8 mouse cellular contexts compared by ENCODE assay signal in genomic region chr8:10574096-10574495, GRCm38 (mm10).
DNase-seq lines count a peak whose midpoint lies in the region; ATAC-seq and TF ChIP-seq lines count a peak whose summit lies in the region.

No protein-coding gene starts in this region.

- no peak overlapping the region for H3K9ac ChIP-seq in midbrain, embryonic 15.5 days
- H3K9ac ChIP-seq in forebrain, postnatal 0 days = no peak overlapping the region
- H3K9ac ChIP-seq in lung, embryonic 14.5 days = no peak overlapping the region

- H3K4me1 ChIP-seq in midbrain, embryonic 10.5 days = no peaks in the 10 kb centered on the region
- 0 out of 2 replicates have a peak, but pooled peaks cover 3% of the 10 kb centered on the region for H3K4me1 ChIP-seq in midbrain, embryonic 15.5 days
- H3K4me1 ChIP-seq in forebrain, postnatal 0 days (ENCODE audit: insufficient read depth) = no peaks in the 10 kb centered on the region
- no peaks in the 10 kb centered on the region for H3K4me1 ChIP-seq in lung, embryonic 14.5 days (ENCODE audit: insufficient read depth)

- ATAC-seq in midbrain, embryonic 15.5 days (replicated peaks) = no peak
- ATAC-seq in forebrain, postnatal 0 days = no peak
- no peak for ATAC-seq in lung, embryonic 14.5 days (ENCODE audit: insufficient read depth)

- 30% methylated on average over 6 of the region's 6 CpGs for WGBS in midbrain, embryonic 10.5 days
- 20% methylated on average over 6 of the region's 6 CpGs for WGBS in midbrain, embryonic 15.5 days
- 16% methylated on average over 6 of the region's 6 CpGs for WGBS in forebrain, postnatal 0 days
- WGBS in lung, embryonic 14.5 days = 10% methylated on average over 6 of the region's 6 CpGs

- no peak overlapping the region for H3K4me2 ChIP-seq in midbrain, embryonic 15.5 days
- no peak overlapping the region for H3K4me2 ChIP-seq in forebrain, postnatal 0 days (ENCODE audit: low read depth)
- H3K4me2 ChIP-seq in lung, embryonic 14.5 days = peak overlapping the region; percentile 8; the same call in 1 of the 2 replicates

- H3K36me3 ChIP-seq in midbrain, embryonic 10.5 days = 0 out of 2 replicates have a peak, but pooled peaks cover 4% of the 10 kb centered on the region
- H3K36me3 ChIP-seq in midbrain, embryonic 15.5 days (replicated peaks) = no peaks in the 10 kb centered on the region
- H3K36me3 ChIP-seq in forebrain, postnatal 0 days (ENCODE audit: insufficient read depth) = peaks cover 21% of the 10 kb centered on the region
- no peaks in the 10 kb centered on the region for H3K36me3 ChIP-seq in lung, embryonic 14.5 days (ENCODE audit: insufficient read depth)

- no peaks in the 10 kb centered on the region for H3K9me3 ChIP-seq in midbrain, embryonic 10.5 days (replicated peaks)
- no peaks in the 10 kb centered on the region for H3K9me3 ChIP-seq in midbrain, embryonic 15.5 days
- no peaks in the 10 kb centered on the region for H3K9me3 ChIP-seq in forebrain, postnatal 0 days (ENCODE audit: low read length)
- H3K9me3 ChIP-seq in lung, embryonic 14.5 days (ENCODE audit: low read depth, low read length) = no peaks in the 10 kb centered on the region

- no peak overlapping the region for H3K4me3 ChIP-seq in midbrain, embryonic 10.5 days
- H3K4me3 ChIP-seq in midbrain, embryonic 15.5 days = no peak overlapping the region
- no peak overlapping the region for H3K4me3 ChIP-seq in forebrain, postnatal 0 days (ENCODE audit: low read depth, low read length)
- no peak overlapping the region for H3K4me3 ChIP-seq in lung, embryonic 14.5 days (ENCODE audit: low read depth, low read length)

- H3K27me3 ChIP-seq in midbrain, embryonic 10.5 days (ENCODE audit: low read depth, poor library complexity, severe bottlenecking) = peaks cover 25% of the 10 kb centered on the region; the same call in 1 of the 2 replicates
- H3K27me3 ChIP-seq in midbrain, embryonic 15.5 days (replicated peaks) = peaks cover 3% of the 10 kb centered on the region; the same call in 1 of the 2 replicates
- H3K27me3 ChIP-seq in forebrain, postnatal 0 days (ENCODE audit: insufficient read depth, low read length) = no peaks in the 10 kb centered on the region
- H3K27me3 ChIP-seq in lung, embryonic 14.5 days (ENCODE audit: insufficient read depth, low read length) = no peaks in the 10 kb centered on the region

- DNase-seq in midbrain, embryonic 10.5 days (ENCODE audit: low spot score) = peak; percentile 81
- peak; percentile 84 for DNase-seq in brain, adult 2 months (ENCODE audit: low read depth, low spot score)
- DNase-seq in forebrain, postnatal 0 days = peak; percentile 84
- peak; percentile 91 to 92 for DNase-seq in kidney, postnatal 4 days
- peak; percentile 92 for DNase-seq in lung, embryonic 14.5 days
- peak; percentile 83 for DNase-seq in right cerebral cortex, postnatal 14 days
- peak; percentile 87 for DNase-seq in urinary bladder, postnatal 14 days (ENCODE audit: low spot score)

- no peak overlapping the region for H3K27ac ChIP-seq in midbrain, embryonic 10.5 days (replicated peaks)
- no peak overlapping the region for H3K27ac ChIP-seq in midbrain, embryonic 15.5 days
- no peak overlapping the region for H3K27ac ChIP-seq in forebrain, postnatal 0 days (ENCODE audit: low read depth, low read length)
- no peak overlapping the region for H3K27ac ChIP-seq in lung, embryonic 14.5 days (ENCODE audit: low read depth)

- peak; percentile 84 for TF ChIP-seq CTCF in forebrain, postnatal 0 days (IDR thresholded peaks at IDR 0.05; ENCODE audit: low read depth)
- peak; percentile 93 for TF ChIP-seq CTCF in lung, embryonic 14.5 days (IDR thresholded peaks at IDR 0.05; ENCODE audit: low read depth)
